Mouse (Mus musculus) ES-Bruce4 (cell line): ENCODE measurements around the gene Mamdc2. TPM values are rescaled to one million over a fixed set of nuclear protein-coding genes. Genes with fewer than 3 reads are reported as not detected.

Experiments
- H3K27ac ChIP-seq: 2 replicates; pipeline ENCODE4 v1.5.1; 2012; ENCODE audit warnings: low read length, inconsistent platforms; ENCODE audit not compliant: insufficient read depth
- H3K27me3 ChIP-seq: 2 replicates; pipeline ENCODE4 v1.6.1; 2012; ENCODE audit warnings: mild to moderate bottlenecking, low read length, inconsistent platforms; ENCODE audit not compliant: control insufficient read depth, poor library complexity, insufficient read depth, severe bottlenecking
- H3K36me3 ChIP-seq: 2 replicates; pipeline ENCODE4 v1.6.1; 2012; ENCODE audit warnings: inconsistent platforms, mild to moderate bottlenecking, low read length, moderate library complexity; ENCODE audit not compliant: control insufficient read depth, poor library complexity, insufficient read depth, severe bottlenecking
- H3K4me1 ChIP-seq: one replicate; pipeline ENCODE4 v1.8.1; 2011; ENCODE audit warnings: low read length; ENCODE audit not compliant: control insufficient read depth, insufficient read depth
- H3K4me3 ChIP-seq: 2 replicates; pipeline ENCODE4 v1.5.1; 2011; ENCODE audit warnings: low read depth, mild to moderate bottlenecking, low read length
- H3K9ac ChIP-seq: 2 replicates; pipeline ENCODE4 v1.6.1; 2012; ENCODE audit warnings: low read depth, mild to moderate bottlenecking, inconsistent platforms; ENCODE audit not compliant: poor library complexity, severe bottlenecking
- H3K9me3 ChIP-seq: replicated peaks from 2 replicates; pipeline ENCODE4 v1.6.1; 2012; ENCODE audit warnings: mild to moderate bottlenecking, low read length, inconsistent platforms; ENCODE audit not compliant: control insufficient read depth, poor library complexity, insufficient read depth, severe bottlenecking
- CTCF ChIP-seq: IDR thresholded peaks from one replicate; pipeline ENCODE4 v1.8.1; 2011; ENCODE audit warnings: low read depth, low read length
- EP300 ChIP-seq: IDR thresholded peaks from 2 replicates; pipeline ENCODE4 v1.6.1; 2011; ENCODE audit warnings: low read depth, low read length; ENCODE audit not compliant: insufficient read depth
- POLR2A ChIP-seq: IDR thresholded peaks from one replicate; pipeline ENCODE4 v1.8.1; 2011; ENCODE audit warnings: low read length; ENCODE audit not compliant: insufficient read depth
- polyA plus RNA-seq: library from polyadenylated mRNA; stranded (reverse); fragments of >200 nt; gene quantifications from 2 replicates; pipeline ENCODE4 v1.2.4, GENCODE M21; 2011; ENCODE audit warnings: low read depth; ENCODE audit not compliant: missing spikeins, insufficient read depth, insufficient read length

Gene Mamdc2
- polyA plus RNA-seq, 1 experiment = 0.25 TPM

GRCm38 (mm10) chr19:23388083-23388861 is 60.0 kb downstream of the Mamdc2 start:
- Histone ChIP-seq H3K36me3 (no peaks in the 10 kb centered on the region), H3K9me3 (no peaks in the 10 kb centered on the region), H3K27ac (no peak overlapping the region), H3K9ac (no peak overlapping the region), H3K27me3 (no peaks in the 10 kb centered on the region), H3K4me1 (peaks cover 2% of the 10 kb centered on the region), H3K4me3 (no peak overlapping the region)
- TF ChIP-seq EP300 (no peak), CTCF (no peak), POLR2A (no peak)

DNA sequence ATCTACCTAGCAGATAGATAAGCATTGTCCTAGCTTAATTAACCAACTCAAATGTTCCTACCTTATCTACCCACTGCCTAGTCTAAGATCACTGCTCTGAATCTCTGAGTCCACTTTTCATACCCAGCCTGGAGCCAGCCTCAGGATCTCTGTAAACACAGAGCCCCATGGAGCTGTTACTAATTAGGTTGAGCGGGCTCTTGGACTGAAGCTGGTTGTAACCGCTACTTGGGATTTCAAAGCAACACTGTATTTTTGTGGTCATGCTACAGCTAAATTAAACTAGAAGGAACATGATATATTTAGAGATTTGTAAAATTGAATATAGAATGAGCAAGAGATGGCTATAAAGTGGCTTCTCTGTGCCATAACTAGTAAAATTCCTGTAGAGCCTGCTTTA is 65.8 kb downstream of the Mamdc2 start:
- Histone ChIP-seq H3K4me3 (no peak overlapping the region), H3K36me3 (no peaks in the 10 kb centered on the region), H3K9ac (no peak overlapping the region), H3K27ac (no peak overlapping the region), H3K27me3 (no peaks in the 10 kb centered on the region), H3K9me3 (no peaks in the 10 kb centered on the region), H3K4me1 (no peaks in the 10 kb centered on the region)
- TF ChIP-seq EP300 = no peak

GRCm38 (mm10) chr19:23380968-23381367 is 67.3 kb downstream of the Mamdc2 start:
- H3K36me3 ChIP-seq = no peaks in the 10 kb centered on the region
- H3K27me3 ChIP-seq = no peaks in the 10 kb centered on the region; the same call in 1 of the 2 replicates
- no peaks in the 10 kb centered on the region for H3K4me1 ChIP-seq
- H3K4me3 ChIP-seq = no peak overlapping the region
- H3K9ac ChIP-seq = no peak overlapping the region
- no peaks in the 10 kb centered on the region for H3K9me3 ChIP-seq
- TF ChIP-seq EP300 (no peak), POLR2A (no peak), CTCF (no peak)
- no peak overlapping the region for H3K27ac ChIP-seq

GRCm38 (mm10) chr19:23379752-23380504 is 68.3 kb downstream of the Mamdc2 start:
- no peak for TF ChIP-seq POLR2A
- no peak for TF ChIP-seq CTCF
- no peak for TF ChIP-seq EP300
- H3K36me3 ChIP-seq = no peaks in the 10 kb centered on the region
- H3K27me3 ChIP-seq = no peaks in the 10 kb centered on the region; the same call in 1 of the 2 replicates
- H3K4me3 ChIP-seq = no peak overlapping the region
- no peaks in the 10 kb centered on the region for H3K9me3 ChIP-seq
- no peak overlapping the region for H3K27ac ChIP-seq
- H3K9ac ChIP-seq = no peak overlapping the region
- no peaks in the 10 kb centered on the region for H3K4me1 ChIP-seq

GRCm38 (mm10) chr19:23376536-23377201 is 71.6 kb downstream of the Mamdc2 start:
- no peak overlapping the region for H3K9ac ChIP-seq
- no peaks in the 10 kb centered on the region; the same call in 1 of the 2 replicates for H3K27me3 ChIP-seq
- H3K4me3 ChIP-seq = no peak overlapping the region
- no peaks in the 10 kb centered on the region for H3K9me3 ChIP-seq
- H3K36me3 ChIP-seq = no peaks in the 10 kb centered on the region
- TF ChIP-seq EP300 (no peak), POLR2A (no peak), CTCF (no peak)
- H3K27ac ChIP-seq = no peak overlapping the region
- H3K4me1 ChIP-seq = no peaks in the 10 kb centered on the region
